Comparison of ENCODE assay signal across 9 mouse cellular contexts in the genomic region with DNA sequence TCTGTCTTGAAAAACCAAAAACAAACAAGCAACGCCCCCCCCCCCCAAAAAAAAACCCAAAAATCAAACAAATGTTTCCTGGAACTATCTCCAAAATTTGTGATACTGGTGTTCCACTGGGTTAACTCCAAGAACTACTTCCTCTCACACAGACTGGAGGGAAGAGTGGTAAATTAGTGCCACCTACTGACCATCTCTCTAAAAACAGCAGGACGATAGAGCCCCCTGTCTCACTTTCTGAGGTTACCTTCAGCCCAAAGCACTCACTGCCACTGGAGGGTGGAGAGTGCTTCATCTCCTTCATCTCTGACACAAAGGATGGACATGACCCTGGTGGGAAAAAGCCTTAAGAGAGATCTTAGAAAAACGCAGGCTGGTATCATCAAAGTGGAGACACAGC. TPM values are rescaled to one million over a fixed set of nuclear protein-coding genes. Genes with fewer than 3 reads are reported as not detected.
DNase-seq lines count a peak whose midpoint lies in the region; ATAC-seq lines count a peak whose summit lies in the region.
"Had no signal": no experiment of that assay in that cellular context is flagged by ENCODE, and none has a peak within 500 bp of the region (broad histone marks: within the 10 kb centered on the region; RNA-seq: fewer than 3 reads in every experiment).

No protein-coding gene starts in this region.

- H3K27ac ChIP-seq in forebrain, embryonic 12.5 days = no peak overlapping the region
- no peak overlapping the region for H3K27ac ChIP-seq in forebrain, embryonic 11.5 days (ENCODE audit: low read depth, low read length)
- no peak overlapping the region for H3K27ac ChIP-seq in midbrain, embryonic 14.5 days (replicated peaks; ENCODE audit: low read depth, low read length)
- H3K27ac ChIP-seq in midbrain, embryonic 16.5 days (ENCODE audit: low read length) = no peak overlapping the region
- H3K27ac ChIP-seq: liver, embryonic 15.5 days had no signal

- no peak overlapping the region for H3K9ac ChIP-seq in forebrain, embryonic 12.5 days
- H3K9ac ChIP-seq in forebrain, embryonic 11.5 days (ENCODE audit: low read length) = no peak overlapping the region
- H3K9ac ChIP-seq in midbrain, embryonic 14.5 days (replicated peaks; ENCODE audit: low read length) = no peak overlapping the region
- no peak overlapping the region for H3K9ac ChIP-seq in midbrain, embryonic 16.5 days (ENCODE audit: low read depth, low read length)
- H3K9ac ChIP-seq: liver, embryonic 15.5 days had no signal

- no peak overlapping the region for H3K4me2 ChIP-seq in forebrain, embryonic 12.5 days
- no peak overlapping the region for H3K4me2 ChIP-seq in forebrain, embryonic 11.5 days (ENCODE audit: low read depth, low read length, severe bottlenecking)
- no peak overlapping the region for H3K4me2 ChIP-seq in midbrain, embryonic 14.5 days (ENCODE audit: low read length)
- H3K4me2 ChIP-seq in midbrain, embryonic 16.5 days (ENCODE audit: low read length) = no peak overlapping the region
- H3K4me2 ChIP-seq: liver, embryonic 15.5 days had no signal

- no peak overlapping the region for H3K4me3 ChIP-seq in forebrain, embryonic 12.5 days (replicated peaks)
- H3K4me3 ChIP-seq in forebrain, embryonic 11.5 days (ENCODE audit: low read depth, low read length) = no peak overlapping the region
- no peak overlapping the region for H3K4me3 ChIP-seq in midbrain, embryonic 14.5 days (replicated peaks; ENCODE audit: low read depth, low read length)
- H3K4me3 ChIP-seq in midbrain, embryonic 16.5 days (ENCODE audit: low read depth, low read length) = no peak overlapping the region
- H3K4me3 ChIP-seq: liver, embryonic 15.5 days had no signal

- ATAC-seq in forebrain, embryonic 12.5 days (ENCODE audit: low FRiP score) = 0 out of 2 replicates have a peak, but pooled peaks have one; percentile 36
- no peak for ATAC-seq in forebrain, embryonic 11.5 days (replicated peaks; ENCODE audit: low FRiP score)
- ATAC-seq in midbrain, embryonic 14.5 days (ENCODE audit: low FRiP score, low TSS enrichment) = no peak
- no peak for ATAC-seq in midbrain, embryonic 16.5 days

- DNase-seq in forebrain, embryonic 11.5 days (ENCODE audit: low spot score) = no peak
- peak; percentile 84 for DNase-seq in midbrain, embryonic 14.5 days
- DNase-seq in c-Kit-positive CD71-positive TER-119-negative erythroid progenitor cells, embryonic 14.5 days (ENCODE audit: low read depth) = peak; percentile 50
- peak; percentile 66 for DNase-seq in induced T-regulatory cell, adult 2 months (ENCODE audit: low read depth)
- DNase-seq in retina, embryonic 14.5 days (ENCODE audit: low spot score) = peak; percentile 85
- no peak for DNase-seq in testis, postnatal 10 days (ENCODE audit: low spot score)

- WGBS in forebrain, embryonic 12.5 days = 2% methylated on average over 3 of the region's 3 CpGs
- 1% methylated on average over 3 of the region's 3 CpGs for WGBS in forebrain, embryonic 11.5 days
- WGBS in midbrain, embryonic 14.5 days = under 1% methylated on average over 3 of the region's 3 CpGs
- WGBS in midbrain, embryonic 16.5 days = 3% methylated on average over 3 of the region's 3 CpGs

- 0 out of 2 replicates have a peak, but pooled peaks cover 3% of the 10 kb centered on the region for H3K27me3 ChIP-seq in forebrain, embryonic 12.5 days
- no peaks in the 10 kb centered on the region for H3K27me3 ChIP-seq in forebrain, embryonic 11.5 days (ENCODE audit: control insufficient read depth, insufficient read depth, low read length)
- H3K27me3 ChIP-seq in midbrain, embryonic 14.5 days (ENCODE audit: control insufficient read depth, insufficient read depth, low read length) = no peaks in the 10 kb centered on the region
- no peaks in the 10 kb centered on the region for H3K27me3 ChIP-seq in midbrain, embryonic 16.5 days (ENCODE audit: control insufficient read depth, insufficient read depth, low read depth, low read length)
- H3K27me3 ChIP-seq: liver, embryonic 15.5 days had no signal

- no peaks in the 10 kb centered on the region for H3K9me3 ChIP-seq in forebrain, embryonic 12.5 days
- H3K9me3 ChIP-seq in forebrain, embryonic 11.5 days (ENCODE audit: control insufficient read depth, low read length) = no peaks in the 10 kb centered on the region
- H3K9me3 ChIP-seq in midbrain, embryonic 14.5 days (ENCODE audit: control insufficient read depth, low read length) = no peaks in the 10 kb centered on the region
- H3K9me3 ChIP-seq in midbrain, embryonic 16.5 days (replicated peaks; ENCODE audit: control insufficient read depth, low read length, poor library complexity, severe bottlenecking) = no peaks in the 10 kb centered on the region
- H3K9me3 ChIP-seq: liver, embryonic 15.5 days had no signal

- H3K4me1 ChIP-seq in forebrain, embryonic 12.5 days = peaks cover 3% of the 10 kb centered on the region; the same call in 1 of the 2 replicates
- no peaks in the 10 kb centered on the region for H3K4me1 ChIP-seq in forebrain, embryonic 11.5 days (replicated peaks; ENCODE audit: control insufficient read depth, insufficient read depth, low read length)
- no peaks in the 10 kb centered on the region for H3K4me1 ChIP-seq in midbrain, embryonic 14.5 days (ENCODE audit: control insufficient read depth, insufficient read depth, low read length)
- no peaks in the 10 kb centered on the region for H3K4me1 ChIP-seq in midbrain, embryonic 16.5 days (ENCODE audit: control insufficient read depth, insufficient read depth, low read length)
- H3K4me1 ChIP-seq: liver, embryonic 15.5 days had no signal

- H3K36me3 ChIP-seq in forebrain, embryonic 12.5 days (replicated peaks) = no peaks in the 10 kb centered on the region
- H3K36me3 ChIP-seq in forebrain, embryonic 11.5 days (ENCODE audit: control insufficient read depth, insufficient read depth, low read length) = no peaks in the 10 kb centered on the region
- no peaks in the 10 kb centered on the region for H3K36me3 ChIP-seq in midbrain, embryonic 14.5 days (ENCODE audit: control insufficient read depth, insufficient read depth, low read length)
- no peaks in the 10 kb centered on the region for H3K36me3 ChIP-seq in midbrain, embryonic 16.5 days (ENCODE audit: control insufficient read depth, insufficient read depth, low read length)
- H3K36me3 ChIP-seq: liver, embryonic 15.5 days had no signal

RNA-seq across cellular contexts. Expression of a gene that starts 10.8 kb away (rescaled TPM):
- polyA plus RNA-seq in forebrain, embryonic 12.5 days (2016; fragmentation: Nextera tagmentation; extraction: Ambion mirVana) = 50.7 and 52.8 TPM in 2 replicates
- polyA plus RNA-seq in forebrain, embryonic 11.5 days (2014; fragmentation: Nextera tagmentation; extraction: Ambion mirVana) = 50.6 and 51.3 TPM in 2 replicates
- polyA plus RNA-seq in midbrain, embryonic 14.5 days (2014; fragmentation: Nextera tagmentation; extraction: Ambion mirVana) = 38.1 and 45.6 TPM in 2 replicates
- polyA plus RNA-seq in midbrain, embryonic 16.5 days (2015; fragmentation: Nextera tagmentation; extraction: Ambion mirVana) = 38.0 and 42.2 TPM in 2 replicates

RNA-seq across cellular contexts. Expression of a gene that starts 18.3 kb away (rescaled TPM):
- polyA plus RNA-seq in forebrain, embryonic 12.5 days (2016; fragmentation: Nextera tagmentation; extraction: Ambion mirVana) = 0.65 and 0.68 TPM in 2 replicates
- 0.52 and 0.92 TPM in 2 replicates for polyA plus RNA-seq in forebrain, embryonic 11.5 days (2014; fragmentation: Nextera tagmentation; extraction: Ambion mirVana)
- polyA plus RNA-seq in midbrain, embryonic 14.5 days (2014; fragmentation: Nextera tagmentation; extraction: Ambion mirVana) = 0.17 and 0.24 TPM in 2 replicates
- 0.20 and 0.29 TPM in 2 replicates for polyA plus RNA-seq in midbrain, embryonic 16.5 days (2015; fragmentation: Nextera tagmentation; extraction: Ambion mirVana)

Comparison
In these comparisons a context has a peak if more than half of its experiments do, and no peak if none do; other contexts are left out.
1. DNase-seq: peak in midbrain, embryonic 14.5 days (single experiment), c-Kit-positive CD71-positive TER-119-negative erythroid progenitor cells, embryonic 14.5 days (single experiment), induced T-regulatory cell, adult 2 months (single experiment) and retina, embryonic 14.5 days (single experiment); none in forebrain, embryonic 11.5 days (single experiment) and testis, postnatal 10 days (single experiment).